Mouse (Mus musculus) liver, adult 2 months (tissue): ENCODE measurements around the gene Ifitm6.

Experiments used
- CTCF ChIP-seq: fragments of 200-500 bp; IDR thresholded peaks from 2 replicates; pipeline ENCODE4 v1.5.1; 2011; ENCODE audit warnings: low read depth, low read length, control low read depth
- POLR2A ChIP-seq: fragments of 200-500 bp; IDR thresholded peaks from 2 replicates; pipeline ENCODE4 v1.6.1; 2011; ENCODE audit warnings: low read length, control low read depth; ENCODE audit not compliant: insufficient read depth; ENCODE audit errors: extremely low read depth

- TF ChIP-seq POLR2A (no peak), CTCF (no peak)
Observed at GRCm38 (mm10) chr7:140967862-140968591, 49.7 kb downstream of the Ifitm6 start.
